Comparison of ENCODE assay signal across 8 mouse cellular contexts in the genomic region with DNA sequence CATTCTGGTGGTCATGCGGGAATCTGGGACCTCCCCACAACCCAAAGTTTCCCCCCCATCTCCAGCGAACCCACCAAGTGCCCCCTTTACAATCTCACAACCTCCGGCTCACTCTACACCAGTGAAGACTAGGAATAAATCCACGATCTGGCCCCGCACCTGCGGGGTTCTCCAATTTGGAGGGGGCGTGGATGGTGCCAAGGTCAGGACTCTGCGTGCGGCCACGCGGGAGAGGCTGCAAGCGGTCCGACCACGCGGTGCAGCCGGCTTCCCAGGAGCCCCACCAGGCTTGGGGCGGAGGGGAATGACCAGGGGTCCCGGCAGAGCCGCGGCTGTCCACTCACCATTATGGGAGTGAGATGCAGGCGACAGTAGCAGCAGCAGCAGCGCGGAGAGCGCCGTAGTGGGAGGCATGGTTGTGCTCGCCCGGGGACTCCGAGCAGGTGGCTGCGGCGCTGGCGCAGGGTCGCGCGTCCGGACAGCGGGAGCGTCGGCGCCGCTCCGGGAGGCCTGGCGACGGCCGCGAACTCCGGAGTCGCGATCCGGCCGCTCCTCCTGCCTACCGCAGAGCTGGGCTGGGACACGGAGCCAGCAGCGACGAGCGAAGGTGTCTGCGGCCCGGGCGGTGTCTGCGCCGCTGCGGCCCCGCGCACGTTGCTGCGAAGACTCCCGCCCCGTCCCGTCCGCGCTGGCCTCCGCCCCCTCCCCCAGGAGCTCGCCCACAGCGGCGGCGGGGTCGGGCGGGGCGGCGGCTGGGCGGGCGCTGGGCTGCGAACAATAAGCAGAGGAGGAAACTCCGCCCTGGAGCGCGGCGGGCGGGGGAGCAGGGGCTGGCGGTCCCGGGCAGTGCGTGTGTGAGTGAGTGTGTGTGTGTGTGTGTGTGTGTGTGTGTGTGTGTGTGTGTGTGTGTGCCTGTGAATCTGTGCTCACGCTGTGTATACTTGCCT. TPM values are rescaled to one million over a fixed set of nuclear protein-coding genes. Genes with fewer than 3 reads are reported as not detected.
A peak's percentile ranks its signal among the peaks of the same experiment; 100 is the strongest.
DNase-seq lines count a peak whose midpoint lies in the region; ATAC-seq and TF ChIP-seq lines count a peak whose summit lies in the region.

Gene Podxl (minus strand): TSS at position 747 of the 947 bp plus-strand sequence.

- H3K9me3 ChIP-seq in intestine, embryonic 16.5 days (ENCODE audit: control insufficient read depth, low read length): no peaks in the 10 kb centered on the region
- H3K9me3 ChIP-seq in limb, embryonic 11.5 days (ENCODE audit: control insufficient read depth, low read length): no peaks in the 10 kb centered on the region
- H3K9me3 ChIP-seq in midbrain, embryonic 12.5 days: no peaks in the 10 kb centered on the region

- H3K4me1 ChIP-seq in cortical plate, adult 2 months (ENCODE audit: control insufficient read depth, insufficient read depth, low read length): peaks cover 4% of the 10 kb centered on the region
- peaks cover 22% of the 10 kb centered on the region for H3K4me1 ChIP-seq in intestine, embryonic 16.5 days (ENCODE audit: control insufficient read depth, insufficient read depth, low read length)
- 0 out of 2 replicates have a peak, but pooled peaks cover 2% of the 10 kb centered on the region for H3K4me1 ChIP-seq in limb, embryonic 11.5 days (ENCODE audit: control insufficient read depth, insufficient read depth, low read length)
- H3K4me1 ChIP-seq in midbrain, embryonic 12.5 days: peaks cover 58% of the 10 kb centered on the region
- 0 out of 2 replicates have a peak, but pooled peaks cover 4% of the 10 kb centered on the region for H3K4me1 ChIP-seq in small intestine, adult 2 months (ENCODE audit: control insufficient read depth, insufficient read depth, insufficient read length, low read length)

- peak within 1 kb of the TSS; percentile 48 for H3K4me3 ChIP-seq in cortical plate, adult 2 months (ENCODE audit: insufficient read depth, low read length)
- peak within 1 kb of the TSS; percentile 76 for H3K4me3 ChIP-seq in intestine, embryonic 16.5 days (ENCODE audit: low read length)
- peak within 1 kb of the TSS; percentile 55 for H3K4me3 ChIP-seq in limb, embryonic 11.5 days (ENCODE audit: low read depth, low read length)
- peak within 1 kb of the TSS; percentile 75 for H3K4me3 ChIP-seq in midbrain, embryonic 12.5 days
- H3K4me3 ChIP-seq in small intestine, adult 2 months (ENCODE audit: low read depth, low read length): peak within 1 kb of the TSS; percentile 76

- WGBS in intestine, embryonic 16.5 days: under 1% methylated on average over 84 of the region's 91 CpGs
- under 1% methylated on average over 70 of the region's 91 CpGs for WGBS in limb, embryonic 11.5 days
- under 1% methylated on average over 58 of the region's 91 CpGs for WGBS in midbrain, embryonic 12.5 days
- under 1% methylated on average over 91 of the region's 91 CpGs for WGBS in small intestine, adult 2 months

- peak; percentile 76 for ATAC-seq in granulocyte monocyte progenitor cell, adult 5-6 weeks (replicated peaks; ENCODE audit: poor library complexity, severe bottlenecking)
- peak; percentile 80 for ATAC-seq in intestine, embryonic 16.5 days
- peak; percentile 75 for ATAC-seq in limb, embryonic 11.5 days (ENCODE audit: insufficient number of reproducible peaks, low FRiP score, low TSS enrichment, low read depth)
- ATAC-seq in midbrain, embryonic 12.5 days (ENCODE audit: low FRiP score, low read depth): peak; percentile 88
- no peak for ATAC-seq in monocyte, adult 5-6 weeks (replicated peaks; ENCODE audit: insufficient number of reproducible peaks, low FRiP score, low TSS enrichment, poor library complexity, severe bottlenecking)

- H3K9ac ChIP-seq in intestine, embryonic 16.5 days (ENCODE audit: low read depth, low read length): peak within 1 kb of the TSS; percentile 84
- H3K9ac ChIP-seq in limb, embryonic 11.5 days (ENCODE audit: low read length): peak within 1 kb of the TSS; percentile 49
- peak within 1 kb of the TSS; percentile 77 for H3K9ac ChIP-seq in midbrain, embryonic 12.5 days (replicated peaks)

- TF ChIP-seq CTCF in cortical plate, adult 2 months (IDR thresholded peaks at IDR 0.05; ENCODE audit: extremely low read depth, insufficient read depth, low read length): no peak
- TF ChIP-seq CTCF in small intestine, adult 2 months (IDR thresholded peaks at IDR 0.05; ENCODE audit: extremely low read depth, insufficient read length, insufficient replicate concordance, low read depth, low read length): no peak

- peak within 1 kb of the TSS; percentile 87 for H3K4me2 ChIP-seq in intestine, embryonic 16.5 days (ENCODE audit: low read depth, low read length)
- H3K4me2 ChIP-seq in limb, embryonic 11.5 days (ENCODE audit: low read depth, severe bottlenecking): peak within 1 kb of the TSS; percentile 94
- H3K4me2 ChIP-seq in midbrain, embryonic 12.5 days (replicated peaks): peak within 1 kb of the TSS; percentile 95

- no peaks in the 10 kb centered on the region for H3K36me3 ChIP-seq in intestine, embryonic 16.5 days (ENCODE audit: control insufficient read depth, insufficient read depth, low read length)
- H3K36me3 ChIP-seq in limb, embryonic 11.5 days (ENCODE audit: control insufficient read depth, insufficient read depth, low read length): no peaks in the 10 kb centered on the region
- H3K36me3 ChIP-seq in midbrain, embryonic 12.5 days: no peaks in the 10 kb centered on the region
- H3K36me3 ChIP-seq in small intestine, adult 2 months (ENCODE audit: control insufficient read depth, insufficient read depth, low read length): no peaks in the 10 kb centered on the region

- H3K27me3 ChIP-seq in intestine, embryonic 16.5 days (replicated peaks; ENCODE audit: control insufficient read depth, insufficient read depth, low read length): 0 out of 2 replicates have a peak, but pooled peaks cover 7% of the 10 kb centered on the region
- peaks cover 52% of the 10 kb centered on the region for H3K27me3 ChIP-seq in limb, embryonic 11.5 days (ENCODE audit: control insufficient read depth, insufficient read depth, low read length)
- H3K27me3 ChIP-seq in midbrain, embryonic 12.5 days: peaks cover 35% of the 10 kb centered on the region
- H3K27me3 ChIP-seq in small intestine, adult 2 months (ENCODE audit: control insufficient read depth, insufficient read depth, low read length): peaks cover 29% of the 10 kb centered on the region

- TF ChIP-seq POLR2A in cortical plate, adult 2 months (IDR thresholded peaks at IDR 0.05; ENCODE audit: extremely low read depth, insufficient read depth, low read length): no peak
- TF ChIP-seq POLR2A in small intestine, adult 2 months (IDR thresholded peaks at IDR 0.05; ENCODE audit: low read depth, low read length): no peak

- DNase-seq in adrenal gland, adult (ENCODE audit: inconsistent age in 2 of 2, low spot score in 1 of 2): peak; percentile 83 to 92
- DNase-seq in limb, embryonic 11.5 days (ENCODE audit: low spot score): peak; percentile 83

- peak within 1 kb of the TSS; percentile 23; the same call in 1 of the 2 replicates for H3K27ac ChIP-seq in cortical plate, adult 2 months (ENCODE audit: insufficient read depth, low read length)
- peak within 1 kb of the TSS; percentile 73 for H3K27ac ChIP-seq in intestine, embryonic 16.5 days (ENCODE audit: low read length)
- no peak within 1 kb of the TSS for H3K27ac ChIP-seq in limb, embryonic 11.5 days (replicated peaks; ENCODE audit: low read depth, low read length)
- peak within 1 kb of the TSS; percentile 72 for H3K27ac ChIP-seq in midbrain, embryonic 12.5 days (replicated peaks)
- peak within 1 kb of the TSS; percentile 30; the same call in 1 of the 2 replicates for H3K27ac ChIP-seq in small intestine, adult 2 months (ENCODE audit: insufficient read depth, low read depth, low read length)

RNA-seq across cellular contexts. Expression of gene Podxl, which starts in this region (rescaled TPM):
- 21.7 and 24.2 TPM in 2 replicates for polyA plus RNA-seq in cortical plate, adult 2 months (2012; rRNA removed)
- not detected in 2 replicates for total RNA-seq in granulocyte monocyte progenitor cell, adult 5-6 weeks (2014; fragmentation: Nextera tagmentation)
- total RNA-seq in granulocyte monocyte progenitor cell, adult 5-6 weeks (2017): 0.05 TPM in 1 of 2 replicates, not detected in the other
- 36.2 and 47.4 TPM in 2 replicates for polyA plus RNA-seq in intestine, embryonic 16.5 days (2015; fragmentation: Nextera tagmentation; extraction: Ambion mirVana)
- polyA plus RNA-seq in limb, embryonic 11.5 days (2014; fragmentation: Nextera tagmentation; extraction: Ambion mirVana): 6.1 and 7.4 TPM in 2 replicates
- polyA plus RNA-seq in midbrain, embryonic 12.5 days (2016; fragmentation: Nextera tagmentation; extraction: Ambion mirVana): 14.4 and 17.3 TPM in 2 replicates
- 7.8 and 17.0 TPM in 2 replicates for polyA plus RNA-seq in small intestine, adult 2 months (2012; rRNA removed)
- 0.10 to 2.1 TPM (median 0.11 TPM) in 3 replicates for total RNA-seq in monocyte, adult 5-6 weeks (2017)

Comparison
In these comparisons a context has a peak if more than half of its experiments do, and no peak if none do; other contexts are left out.
1. Peak in ATAC-seq in granulocyte monocyte progenitor cell, adult 5-6 weeks; RNA of the gene not detected or under 1 TPM.